Mouse (Mus musculus) central nervous system, embryonic 11.5 days (tissue): ENCODE measurements around the gene Cstl1. TPM values are rescaled to one million over a fixed set of nuclear protein-coding genes. Genes with fewer than 3 reads are reported as not detected.

Experiments used
- polyA plus RNA-seq: library from polyadenylated mRNA; depleted of rRNA; stranded (reverse); fragments of >200 nt; gene quantifications from 2 replicates; pipeline ENCODE4 v1.2.3, GENCODE M21; 2012; rRNA removed

Cstl1 gene
- not detected in 2 replicates for polyA plus RNA-seq

GRCm38 (mm10) chr2:148750058-148750457 is at the start of gene Cstl1:
TSS of gene Cstl1 (plus strand) at chr2:148750358.

DNA sequence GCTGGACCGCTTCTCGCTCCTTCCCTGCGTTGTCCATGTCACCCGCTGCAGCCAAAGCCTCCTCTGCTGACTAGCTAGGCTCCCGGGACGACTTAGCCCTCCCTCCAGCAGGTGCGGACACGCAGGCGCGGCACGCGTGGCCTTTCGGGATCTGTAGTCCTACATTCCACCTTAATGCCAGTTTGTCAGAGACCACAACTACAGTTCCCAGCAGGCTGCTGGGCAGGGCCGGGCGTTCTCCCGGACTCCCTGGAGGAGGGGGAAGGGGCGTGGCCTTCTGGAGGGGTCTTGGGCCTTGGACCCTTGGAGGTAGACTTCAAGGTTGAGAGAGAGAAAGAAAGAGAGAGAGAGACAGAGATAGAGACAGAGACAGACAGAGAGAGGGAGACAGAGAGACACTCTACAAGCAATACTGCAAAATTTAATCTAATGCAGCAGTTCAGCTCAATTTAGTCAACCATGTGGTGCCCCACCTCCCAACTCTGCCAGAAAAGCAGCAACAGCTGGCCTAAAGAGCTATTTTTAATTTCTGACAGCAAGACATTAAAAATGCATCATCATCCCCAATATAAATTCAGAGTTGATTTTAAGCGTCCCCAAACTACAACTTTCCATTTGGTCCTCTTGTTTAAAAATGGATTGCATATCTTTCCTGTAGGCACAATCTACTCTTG is 17.7 kb upstream of the Cstl1 start, which contains the start of gene Napb:
Gene Napb, minus strand, starts transcription at position 141 of the 674 bp plus-strand sequence.

DNA sequence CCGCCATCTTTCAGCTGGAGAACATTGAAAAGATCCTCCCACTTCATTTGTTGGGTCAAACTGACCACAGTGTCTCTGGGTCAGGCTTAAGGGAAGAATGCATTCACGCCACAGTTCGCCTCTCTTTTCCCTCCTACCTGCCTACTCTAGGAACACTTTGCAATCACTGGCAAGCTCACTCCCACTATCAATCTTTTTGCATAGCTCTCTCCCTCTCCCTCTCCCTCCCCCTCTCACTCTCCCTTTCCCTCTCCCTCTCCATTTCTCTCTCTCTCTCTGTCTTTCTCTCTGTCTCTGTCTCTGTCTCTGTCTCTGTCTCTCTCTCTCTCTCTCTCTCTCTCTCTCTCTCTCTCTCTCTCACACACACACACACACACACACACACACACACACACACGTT is 21.2 kb downstream of the Cstl1 start, which contains the start of gene Cst11:
Gene Cst11, minus strand, starts transcription at position 101 of the 400 bp plus-strand sequence.

GRCm38 (mm10) chr2:148781709-148782108 is 31.6 kb downstream of the Cstl1 start, which contains the start of gene 8030411F24Rik:
TSS of gene 8030411F24Rik (plus strand) at chr2:148782009.

DNA sequence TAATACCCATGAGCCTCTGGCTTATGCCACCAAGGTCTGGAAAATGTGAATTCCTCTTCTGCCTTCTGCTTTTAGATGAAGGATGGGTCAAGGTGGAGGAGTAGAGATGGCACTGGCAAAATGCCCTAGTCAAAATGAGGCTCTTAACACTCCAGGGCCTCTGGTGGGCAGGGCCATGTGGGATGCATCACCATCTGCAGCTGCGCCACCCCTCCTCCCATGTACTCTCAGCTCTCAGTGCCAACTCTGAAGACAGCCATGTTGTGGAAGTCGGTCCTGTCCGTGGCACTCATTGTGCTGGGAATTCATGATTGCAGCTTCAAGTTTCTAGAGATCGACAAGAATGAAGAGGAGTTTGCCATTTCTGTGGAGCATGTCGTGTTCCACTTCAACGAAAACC is 39.0 kb downstream of the Cstl1 start, which contains the start of gene Cst12:
Gene Cst12, plus strand, starts transcription at position 220 of the 400 bp plus-strand sequence.

DNA sequence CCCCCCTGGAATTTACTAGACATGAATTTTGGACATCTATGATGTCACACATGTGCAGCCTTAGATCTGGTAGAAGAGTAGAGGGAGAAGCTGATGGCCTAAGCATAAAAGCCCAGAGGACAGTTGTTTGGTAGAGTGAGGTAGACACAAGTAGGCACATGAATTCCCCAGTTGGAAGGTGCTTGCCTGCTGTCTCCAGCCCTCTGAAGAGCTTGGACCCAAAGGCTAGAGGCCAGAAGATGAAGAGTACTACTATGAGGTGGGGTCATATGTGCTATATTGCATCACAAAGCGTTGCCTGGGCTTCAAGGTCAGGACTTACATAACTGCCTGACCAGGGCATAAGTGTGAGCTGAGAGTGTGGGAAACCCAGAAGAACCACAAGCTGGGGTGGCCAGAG is 48.3 kb downstream of the Cstl1 start, which contains the start of gene Cst8:
Gene Cst8, plus strand, starts transcription at position 301 of the 400 bp plus-strand sequence.

Other genes starting within 250 kb of the Cstl1 start
- gene Nxt1, start 77.8 kb upstream of the Cstl1 start, polyA plus RNA-seq, result 87.5 and 93.2 TPM in 2 replicates
- gene Gzf1, start 69.3 kb upstream of the Cstl1 start, polyA plus RNA-seq, result 22.0 and 24.8 TPM in 2 replicates
- 8.4 and 12.1 TPM in 2 replicates for gene Napb, start 17.9 kb upstream of the Cstl1 start, polyA plus RNA-seq
- gene Cst11, start 21.1 kb downstream of the Cstl1 start, polyA plus RNA-seq, result not detected in 2 replicates
- gene 8030411F24Rik, start 31.7 kb downstream of the Cstl1 start, polyA plus RNA-seq, result not detected in 2 replicates
- gene Cst12, start 39.0 kb downstream of the Cstl1 start, polyA plus RNA-seq, result not detected in 2 replicates
- not detected in 2 replicates for gene Cst8, start 48.4 kb downstream of the Cstl1 start, polyA plus RNA-seq
- gene Cst13, start 69.7 kb downstream of the Cstl1 start, polyA plus RNA-seq, result not detected in 2 replicates
- gene Cst9, start 84.8 kb downstream of the Cstl1 start, polyA plus RNA-seq, result not detected in 2 replicates
- not detected in 2 replicates for gene 9230104L09Rik, start 114.7 kb downstream of the Cstl1 start, polyA plus RNA-seq
- 335 and 376 TPM in 2 replicates for gene Cst3, start 125.3 kb downstream of the Cstl1 start, polyA plus RNA-seq